8 mouse cellular contexts compared by ENCODE assay signal in genomic region chr10:80302471-80302881, GRCm38 (mm10). TPM values are rescaled to one million over a fixed set of nuclear protein-coding genes. Genes with fewer than 3 reads are reported as not detected.
DNase-seq lines count a peak whose midpoint lies in the region; ATAC-seq and TF ChIP-seq lines count a peak whose summit lies in the region.

No protein-coding gene starts in this region.

- no peaks in the 10 kb centered on the region for H3K27me3 ChIP-seq in hindbrain, embryonic 16.5 days (replicated peaks; ENCODE audit: control insufficient read depth, insufficient read depth, low read length)
- no peaks in the 10 kb centered on the region for H3K27me3 ChIP-seq in midbrain, embryonic 16.5 days (ENCODE audit: control insufficient read depth, insufficient read depth, low read depth, low read length)

- TF ChIP-seq POLR2A in cortical plate, adult 2 months (IDR thresholded peaks at IDR 0.05; ENCODE audit: extremely low read depth, insufficient read depth, low read length): no peak

- no peak overlapping the region for H3K4me3 ChIP-seq in cortical plate, adult 2 months (ENCODE audit: insufficient read depth, low read length)
- peak overlapping the region; percentile 63 for H3K4me3 ChIP-seq in hindbrain, embryonic 16.5 days (ENCODE audit: low read length)
- H3K4me3 ChIP-seq in midbrain, embryonic 16.5 days (ENCODE audit: low read depth, low read length): peak overlapping the region; percentile 69

- peak; percentile 41 for ATAC-seq in hindbrain, embryonic 16.5 days
- ATAC-seq in midbrain, embryonic 16.5 days: no peak

- DNase-seq in adrenal gland, adult 2 months: peak; percentile 78
- no peak for DNase-seq in adrenal gland, adult 8-10 months
- peak; percentile 87 for DNase-seq in gastrocnemius, postnatal 25 days
- DNase-seq in left cerebral cortex, postnatal 4 days: peak; percentile 90
- DNase-seq in T-cell, adult 2 months (ENCODE audit: low spot score): no peak

- WGBS in hindbrain, embryonic 16.5 days: 3% methylated on average over 9 of the region's 9 CpGs
- WGBS in midbrain, embryonic 16.5 days: 10% methylated on average over 9 of the region's 9 CpGs

- no peak for TF ChIP-seq CTCF in cortical plate, adult 2 months (IDR thresholded peaks at IDR 0.05; ENCODE audit: extremely low read depth, insufficient read depth, low read length)

- peak overlapping the region; percentile 94 for H3K9ac ChIP-seq in hindbrain, embryonic 16.5 days (ENCODE audit: low read depth, low read length)
- H3K9ac ChIP-seq in midbrain, embryonic 16.5 days (ENCODE audit: low read depth, low read length): peak overlapping the region; percentile 93

- H3K4me2 ChIP-seq in hindbrain, embryonic 16.5 days (ENCODE audit: low read length): peak overlapping the region; percentile 81
- peak overlapping the region; percentile 95 for H3K4me2 ChIP-seq in midbrain, embryonic 16.5 days (ENCODE audit: low read length)

- intact Hi-C loops in left cerebral cortex, postnatal 4 days (cut with DNase I): no loop called here

- peaks cover 28% of the 10 kb centered on the region for H3K36me3 ChIP-seq in hindbrain, embryonic 16.5 days (ENCODE audit: control insufficient read depth, insufficient read depth, low read length)
- peaks cover 35% of the 10 kb centered on the region for H3K36me3 ChIP-seq in midbrain, embryonic 16.5 days (ENCODE audit: control insufficient read depth, insufficient read depth, low read length)

- no peaks in the 10 kb centered on the region for H3K9me3 ChIP-seq in hindbrain, embryonic 16.5 days (ENCODE audit: control insufficient read depth, low read length)
- no peaks in the 10 kb centered on the region for H3K9me3 ChIP-seq in midbrain, embryonic 16.5 days (replicated peaks; ENCODE audit: control insufficient read depth, low read length, poor library complexity, severe bottlenecking)

- peaks cover 11% of the 10 kb centered on the region for H3K4me1 ChIP-seq in cortical plate, adult 2 months (ENCODE audit: control insufficient read depth, insufficient read depth, low read length)
- peaks cover 48% of the 10 kb centered on the region for H3K4me1 ChIP-seq in hindbrain, embryonic 16.5 days (ENCODE audit: control insufficient read depth, insufficient read depth, low read depth, low read length)
- H3K4me1 ChIP-seq in midbrain, embryonic 16.5 days (ENCODE audit: control insufficient read depth, insufficient read depth, low read length): peaks cover 49% of the 10 kb centered on the region

- peak overlapping the region; percentile 78; the same call in 1 of the 2 replicates for H3K27ac ChIP-seq in cortical plate, adult 2 months (ENCODE audit: insufficient read depth, low read length)
- H3K27ac ChIP-seq in hindbrain, embryonic 16.5 days (ENCODE audit: low read depth, low read length): peak overlapping the region; percentile 98
- peak overlapping the region; percentile 99 for H3K27ac ChIP-seq in midbrain, embryonic 16.5 days (ENCODE audit: low read length)

RNA-seq across cellular contexts. Expression of gene Apc2, which starts 6.7 kb away (rescaled TPM):
- total RNA-seq in adrenal gland, adult 2 months (2021): 1 to 10 TPM in 1 of 2 experiments, under 1 TPM in 1; 0.72 to 3.0 TPM
- polyA plus RNA-seq in adrenal gland, adult 2 months (2012; rRNA removed): 2.5 and 4.0 TPM in 2 replicates
- total RNA-seq in adrenal gland, adult 8-10 months (2022): 1 to 10 TPM; 1.5 to 6.8 (median 4.3) TPM
- 54.9 and 55.2 TPM in 2 replicates for polyA plus RNA-seq in cortical plate, adult 2 months (2012; rRNA removed)
- total RNA-seq in gastrocnemius, postnatal 25 days (2021): under 1 TPM; 0.59 to 0.82 TPM
- 139 and 149 TPM in 2 replicates for polyA plus RNA-seq in hindbrain, embryonic 16.5 days (2015; fragmentation: Nextera tagmentation; extraction: Ambion mirVana)
- total RNA-seq in left cerebral cortex, postnatal 4 days (2021): 100 to 1,000 TPM; 398 to 400 TPM
- polyA plus RNA-seq in midbrain, embryonic 16.5 days (2015; fragmentation: Nextera tagmentation; extraction: Ambion mirVana): 172 and 205 TPM in 2 replicates

RNA-seq across cellular contexts. Expression of gene Rps15, which starts 10.2 kb away (rescaled TPM):
- total RNA-seq in adrenal gland, adult 2 months (2021): 1,000 to 10,000 TPM; 1,320 to 1,332 TPM
- polyA plus RNA-seq in adrenal gland, adult 2 months (2012; rRNA removed): 1,020 and 1,031 TPM in 2 replicates
- total RNA-seq in adrenal gland, adult 8-10 months (2022): 1,000 to 10,000 TPM; 1,106 to 1,181 (median 1,155) TPM
- polyA plus RNA-seq in cortical plate, adult 2 months (2012; rRNA removed): 2,242 and 2,263 TPM in 2 replicates
- 100 to 1,000 TPM; 575 to 593 TPM for total RNA-seq in gastrocnemius, postnatal 25 days (2021)
- 491 and 527 TPM in 2 replicates for polyA plus RNA-seq in hindbrain, embryonic 16.5 days (2015; fragmentation: Nextera tagmentation; extraction: Ambion mirVana)
- total RNA-seq in left cerebral cortex, postnatal 4 days (2021): 100 to 1,000 TPM; 873 to 899 TPM
- 465 and 476 TPM in 2 replicates for polyA plus RNA-seq in midbrain, embryonic 16.5 days (2015; fragmentation: Nextera tagmentation; extraction: Ambion mirVana)

RNA-seq across cellular contexts. Expression of gene 2310011J03Rik, which starts 17.9 kb away (rescaled TPM):
- total RNA-seq in adrenal gland, adult 2 months (2021): 10 to 100 TPM; 21.6 to 32.5 TPM
- polyA plus RNA-seq in adrenal gland, adult 2 months (2012; rRNA removed): 57.0 and 61.7 TPM in 2 replicates
- total RNA-seq in adrenal gland, adult 8-10 months (2022): 10 to 100 TPM; 34.7 to 40.0 (median 35.4) TPM
- polyA plus RNA-seq in cortical plate, adult 2 months (2012; rRNA removed): 51.9 and 52.3 TPM in 2 replicates
- total RNA-seq in gastrocnemius, postnatal 25 days (2021): 1 to 10 TPM; 6.5 to 7.0 TPM
- polyA plus RNA-seq in hindbrain, embryonic 16.5 days (2015; fragmentation: Nextera tagmentation; extraction: Ambion mirVana): 31.7 and 32.8 TPM in 2 replicates
- total RNA-seq in left cerebral cortex, postnatal 4 days (2021): 10 to 100 TPM; 13.6 to 14.2 TPM
- 21.9 and 26.7 TPM in 2 replicates for polyA plus RNA-seq in midbrain, embryonic 16.5 days (2015; fragmentation: Nextera tagmentation; extraction: Ambion mirVana)

RNA-seq across cellular contexts. Expression of gene Pcsk4, which starts 26.8 kb away (rescaled TPM):
- total RNA-seq in adrenal gland, adult 2 months (2021): 1 to 10 TPM; 1.8 to 3.4 TPM
- 15.9 and 19.6 TPM in 2 replicates for polyA plus RNA-seq in adrenal gland, adult 2 months (2012; rRNA removed)
- 1 to 10 TPM; 3.5 to 8.2 (median 5.8) TPM for total RNA-seq in adrenal gland, adult 8-10 months (2022)
- polyA plus RNA-seq in cortical plate, adult 2 months (2012; rRNA removed): 13.1 and 13.9 TPM in 2 replicates
- 1 to 10 TPM in 1 of 2 experiments, under 1 TPM in 1; 0.84 to 1.1 TPM for total RNA-seq in gastrocnemius, postnatal 25 days (2021)
- polyA plus RNA-seq in hindbrain, embryonic 16.5 days (2015; fragmentation: Nextera tagmentation; extraction: Ambion mirVana): 8.1 and 8.5 TPM in 2 replicates
- 10 to 100 TPM in 1 of 2 experiments, 1 to 10 TPM in 1; 8.1 to 10.5 TPM for total RNA-seq in left cerebral cortex, postnatal 4 days (2021)
- polyA plus RNA-seq in midbrain, embryonic 16.5 days (2015; fragmentation: Nextera tagmentation; extraction: Ambion mirVana): 5.6 and 6.5 TPM in 2 replicates

RNA-seq across cellular contexts. Expression of gene Reep6, which starts 27.3 kb away (rescaled TPM):
- total RNA-seq in adrenal gland, adult 2 months (2021): 10 to 100 TPM; 11.1 to 15.6 TPM
- polyA plus RNA-seq in adrenal gland, adult 2 months (2012; rRNA removed): 11.3 and 15.7 TPM in 2 replicates
- total RNA-seq in adrenal gland, adult 8-10 months (2022): 1 to 10 TPM; 5.1 to 6.6 (median 5.9) TPM
- 5.7 and 6.3 TPM in 2 replicates for polyA plus RNA-seq in cortical plate, adult 2 months (2012; rRNA removed)
- 1 to 10 TPM; 1.1 to 2.8 TPM for total RNA-seq in gastrocnemius, postnatal 25 days (2021)
- 7.5 and 7.6 TPM in 2 replicates for polyA plus RNA-seq in hindbrain, embryonic 16.5 days (2015; fragmentation: Nextera tagmentation; extraction: Ambion mirVana)
- total RNA-seq in left cerebral cortex, postnatal 4 days (2021): 10 to 100 TPM; 13.3 to 14.8 TPM
- 6.0 and 8.6 TPM in 2 replicates for polyA plus RNA-seq in midbrain, embryonic 16.5 days (2015; fragmentation: Nextera tagmentation; extraction: Ambion mirVana)

Comparison
In these comparisons a context has a peak if more than half of its experiments do, and no peak if none do; other contexts are left out.
1. DNase-seq: peak in adrenal gland, adult 2 months (single experiment), gastrocnemius, postnatal 25 days (single experiment) and left cerebral cortex, postnatal 4 days (single experiment); none in adrenal gland, adult 8-10 months (single experiment) and T-cell, adult 2 months (single experiment).
2. RNA of gene Apc2, which starts 6.7 kb away (total RNA-seq): 398 to 400 TPM in left cerebral cortex, postnatal 4 days; 1.5 to 6.8 TPM in adrenal gland, adult 8-10 months, 0.72 to 3.0 TPM in adrenal gland, adult 2 months and 0.59 to 0.82 TPM in gastrocnemius, postnatal 25 days; every median in the first group is over 10 times any median in the second.
3. Peak in every context shown above with its lines, with median percentiles within 50 percentile points of each other: H3K27ac ChIP-seq.